Mouse (Mus musculus) forebrain, embryonic 16.5 days (tissue): ENCODE measurements around the gene Ap2b1. TPM values are rescaled to one million over a fixed set of nuclear protein-coding genes. Genes with fewer than 3 reads are reported as not detected.
"Not testable (repeated sequence)": the region's sequence is repeated elsewhere in the genome, so short reads cannot be mapped to it uniquely, and the experiment has no call there.

Source experiments
- ATAC-seq: fragments of 200-750 bp; cut with Nextera tagmentation; 2 replicates; pipeline ENCODE4 v1.8.0; 2017; ENCODE audit warnings: mild to moderate bottlenecking, moderate library complexity
- H3K27ac ChIP-seq: fragments of 300-500 bp; sonication (generic); 2 replicates; pipeline ENCODE4 v1.5.1; 2014; ENCODE audit warnings: low read length, control low read depth
- H3K27me3 ChIP-seq: fragments of 300-500 bp; sonication (generic); replicated peaks from 2 replicates; pipeline ENCODE4 v1.6.1; 2014; ENCODE audit warnings: low read length; ENCODE audit not compliant: control insufficient read depth, insufficient read depth
- H3K36me3 ChIP-seq: fragments of 300-500 bp; sonication (generic); 2 replicates; pipeline ENCODE4 v1.6.1; 2014; ENCODE audit not compliant: control insufficient read depth, insufficient read depth
- H3K4me1 ChIP-seq: fragments of 300-500 bp; sonication (generic); replicated peaks from 2 replicates; pipeline ENCODE4 v1.6.1; 2014; ENCODE audit warnings: low read length; ENCODE audit not compliant: control insufficient read depth, insufficient read depth
- H3K4me2 ChIP-seq: fragments of 300-500 bp; sonication (generic); 2 replicates; pipeline ENCODE4 v1.6.1; 2014; ENCODE audit warnings: mild to moderate bottlenecking, low read length, control low read depth
- H3K4me3 ChIP-seq: fragments of 300-500 bp; sonication (generic); replicated peaks from 2 replicates; pipeline ENCODE4 v1.5.1; 2014; ENCODE audit warnings: mild to moderate bottlenecking, low read length, control low read depth
- H3K9ac ChIP-seq: fragments of 300-500 bp; sonication (generic); replicated peaks from 2 replicates; pipeline ENCODE4 v1.6.1; 2014; ENCODE audit warnings: low read depth, low read length, control low read depth
- H3K9me3 ChIP-seq: fragments of 300-500 bp; sonication (generic); 2 replicates; pipeline ENCODE4 v1.6.1; 2016; ENCODE audit warnings: low read length; ENCODE audit not compliant: control insufficient read depth
- WGBS: fragments of 180-500 bp; shearing (Covaris S2); extraction: QIAGEN DNeasy Blood & Tissue Kit; methylation state at CpG from one replicate; pipeline ENCODE4 v1.1.7; 2014; 5-methylcytosine and 5-hydroxymethylcytosine counted together
- polyA plus RNA-seq: library from polyadenylated mRNA; unstranded; fragments of >200 nt; fragmentation: Nextera tagmentation; extraction: Ambion mirVana; gene quantifications from 2 replicates; pipeline ENCODE4 v1.2.1, GENCODE M21; 2015

Gene Ap2b1
- polyA plus RNA-seq: 122 and 125 TPM in 2 replicates

DNA sequence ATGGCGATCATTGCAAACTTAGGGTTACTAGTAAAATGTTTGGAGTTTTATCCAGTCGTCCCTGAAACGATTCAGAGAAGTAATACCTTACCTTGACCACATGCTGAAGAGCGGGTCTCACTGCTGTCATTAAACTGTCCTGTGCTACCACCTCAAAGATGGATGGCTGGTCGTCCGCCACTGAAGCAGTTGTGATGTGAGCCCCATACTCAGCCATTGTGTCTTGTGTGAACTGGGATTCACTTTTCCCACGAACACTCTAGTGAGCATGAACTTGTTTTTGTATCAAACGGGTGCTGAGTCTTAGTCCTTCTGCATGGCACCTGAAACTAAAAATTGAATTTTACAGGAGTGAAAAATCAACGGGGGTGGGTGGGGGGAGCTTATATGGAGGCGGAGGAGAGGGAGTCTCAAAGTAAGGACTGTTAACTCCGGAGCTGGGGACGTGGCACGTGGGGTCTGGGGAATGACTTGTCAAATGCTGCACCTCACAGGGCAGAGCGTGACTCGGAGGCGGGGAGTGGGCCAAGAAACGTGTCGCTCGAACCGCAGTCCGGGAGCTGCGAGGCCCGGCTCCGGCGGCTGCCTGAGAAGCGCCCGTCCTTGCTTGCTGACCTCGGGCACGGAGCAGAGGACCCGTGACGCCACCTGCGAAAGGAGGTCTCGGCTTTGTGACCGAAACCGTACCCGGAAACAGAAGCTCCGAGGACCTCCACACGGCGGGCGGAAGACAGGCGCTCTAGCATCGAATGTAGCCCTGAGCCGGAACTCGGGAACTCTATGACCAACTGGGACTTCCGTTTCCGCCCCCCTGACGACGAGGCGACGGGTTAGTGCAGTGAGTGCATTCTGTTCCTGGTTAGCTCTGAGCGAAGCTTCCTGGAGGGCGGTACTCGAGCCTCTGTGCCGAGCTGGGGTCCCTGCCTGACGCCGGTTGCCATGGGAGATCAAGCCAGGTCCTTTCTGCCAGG, at the start of gene Ap2b1:
Ap2b1 (plus strand) TSS at position 800 of the 971 bp plus-strand sequence.
- peak within 1 kb of the TSS; percentile 79 for H3K4me3 ChIP-seq
- H3K27me3 ChIP-seq: no peaks in the 10 kb centered on the region
- peak; percentile 95 for ATAC-seq
- peaks cover 8% of the 10 kb centered on the region; the same call in 1 of the 2 replicates for H3K36me3 ChIP-seq
- H3K27ac ChIP-seq: peak within 1 kb of the TSS; percentile 92
- H3K9me3 ChIP-seq: no peaks in the 10 kb centered on the region
- H3K4me2 ChIP-seq: peak within 1 kb of the TSS; percentile 87
- peaks cover 28% of the 10 kb centered on the region for H3K4me1 ChIP-seq
- WGBS: 3% methylated on average over 54 of the region's 56 CpGs
- H3K9ac ChIP-seq: peak within 1 kb of the TSS; percentile 90

DNA sequence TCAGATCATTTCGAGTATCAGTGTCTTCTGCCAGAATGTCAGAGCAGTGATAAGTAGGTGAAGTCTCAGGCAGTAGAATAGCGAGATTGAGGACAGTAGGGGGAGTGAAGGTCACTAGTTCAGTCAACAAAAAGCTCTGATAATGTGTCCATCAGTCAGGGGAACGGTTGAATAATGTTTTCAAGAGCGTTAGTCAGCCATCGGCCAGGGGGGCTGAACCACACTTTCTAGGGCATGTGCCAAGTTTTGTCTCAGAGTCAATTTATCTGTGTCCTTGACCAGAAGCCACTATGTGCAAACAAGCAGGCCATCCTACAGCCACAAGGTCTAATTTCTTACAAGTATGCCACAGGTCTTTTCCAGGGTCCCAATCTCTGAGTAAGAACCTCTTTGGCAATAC, 41.6 kb upstream of the Ap2b1 start:
- not testable (repeated sequence) for H3K27ac ChIP-seq, H3K27me3 ChIP-seq, H3K9ac ChIP-seq, H3K4me3 ChIP-seq, ATAC-seq, H3K4me2 ChIP-seq, H3K9me3 ChIP-seq, H3K4me1 ChIP-seq, H3K36me3 ChIP-seq
- WGBS: 59% methylated on average over 5 of the region's 5 CpGs

DNA sequence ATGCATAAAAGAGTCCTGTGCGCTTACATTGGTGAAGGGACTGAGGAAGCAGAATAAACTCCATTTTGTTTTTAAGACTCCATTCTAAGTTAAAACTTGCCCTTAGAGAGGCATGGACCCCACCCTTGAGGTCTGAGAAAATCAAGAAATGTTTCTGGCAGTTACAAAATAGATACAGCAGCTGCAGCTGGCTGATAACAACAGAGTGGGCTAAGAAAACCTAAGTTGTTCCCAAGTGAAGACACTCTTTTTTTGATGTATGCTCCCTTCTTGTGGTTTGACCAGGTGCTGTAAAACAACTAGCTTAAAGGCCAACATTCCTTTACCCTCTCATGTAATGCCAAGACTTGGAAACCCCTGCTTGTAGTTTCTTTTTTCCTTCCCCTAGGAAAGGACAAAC, 36.2 kb upstream of the Ap2b1 start:
- Histone ChIP-seq H3K9me3 (no peaks in the 10 kb centered on the region), H3K4me2 (no peak overlapping the region), H3K27me3 (no peaks in the 10 kb centered on the region), H3K9ac (no peak overlapping the region), H3K27ac (no peak overlapping the region), H3K4me1 (no peaks in the 10 kb centered on the region), H3K4me3 (no peak overlapping the region), H3K36me3 (no peaks in the 10 kb centered on the region)
- ATAC-seq: no peak
- WGBS: 90% methylated on average over 1 of the region's 1 CpGs

DNA sequence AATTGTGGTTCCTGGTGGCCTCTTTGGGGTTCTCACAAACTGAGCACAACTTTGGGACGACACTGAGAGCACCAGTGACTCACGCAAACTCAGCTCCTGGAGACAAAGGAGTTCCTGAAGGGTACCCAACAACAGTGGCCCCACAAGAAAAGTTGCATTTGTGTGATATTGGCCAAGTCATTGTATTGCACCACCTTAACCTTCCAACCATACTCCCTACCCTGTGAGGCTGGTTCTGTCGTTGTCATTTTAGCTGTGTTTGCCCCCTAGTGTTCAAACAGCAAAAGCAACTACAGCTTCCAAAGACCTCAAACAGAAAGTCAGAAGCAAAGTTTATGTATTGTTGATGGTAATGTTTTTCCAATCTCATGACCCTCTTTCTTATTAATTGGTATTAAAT, 35.7 kb upstream of the Ap2b1 start:
- Histone ChIP-seq H3K9me3 (no peaks in the 10 kb centered on the region), H3K4me1 (no peaks in the 10 kb centered on the region), H3K4me2 (no peak overlapping the region), H3K36me3 (no peaks in the 10 kb centered on the region), H3K27ac (no peak overlapping the region), H3K4me3 (no peak overlapping the region), H3K9ac (no peak overlapping the region), H3K27me3 (no peaks in the 10 kb centered on the region)
- WGBS: 58% methylated on average over 3 of the region's 3 CpGs
- no peak for ATAC-seq

DNA sequence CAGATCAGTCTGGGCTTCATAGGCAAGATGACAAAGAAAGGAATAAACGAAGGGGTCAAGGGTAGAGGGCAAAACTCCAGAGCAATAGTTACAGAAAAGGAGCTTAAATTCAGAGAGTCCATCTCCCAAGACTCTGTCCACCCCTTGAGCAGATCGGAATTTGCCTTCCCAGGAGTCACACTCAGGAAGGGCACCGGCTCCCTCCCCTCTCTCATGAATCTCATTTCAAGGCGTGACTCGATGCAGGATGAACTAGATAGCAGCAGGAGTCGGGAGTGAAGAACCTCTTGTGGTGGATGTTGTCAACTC, 28.0 kb upstream of the Ap2b1 start:
- peaks cover 6% of the 10 kb centered on the region; the same call in 1 of the 2 replicates for H3K4me1 ChIP-seq
- peak overlapping the region; percentile 85 for H3K9ac ChIP-seq
- H3K27ac ChIP-seq: peak overlapping the region; percentile 86
- no peaks in the 10 kb centered on the region for H3K9me3 ChIP-seq
- WGBS: under 1% methylated on average over 6 of the region's 6 CpGs
- peak; percentile 59 for ATAC-seq
- peak overlapping the region; percentile 76 for H3K4me2 ChIP-seq
- no peaks in the 10 kb centered on the region for H3K36me3 ChIP-seq
- no peaks in the 10 kb centered on the region for H3K27me3 ChIP-seq
- H3K4me3 ChIP-seq: peak overlapping the region; percentile 69

DNA sequence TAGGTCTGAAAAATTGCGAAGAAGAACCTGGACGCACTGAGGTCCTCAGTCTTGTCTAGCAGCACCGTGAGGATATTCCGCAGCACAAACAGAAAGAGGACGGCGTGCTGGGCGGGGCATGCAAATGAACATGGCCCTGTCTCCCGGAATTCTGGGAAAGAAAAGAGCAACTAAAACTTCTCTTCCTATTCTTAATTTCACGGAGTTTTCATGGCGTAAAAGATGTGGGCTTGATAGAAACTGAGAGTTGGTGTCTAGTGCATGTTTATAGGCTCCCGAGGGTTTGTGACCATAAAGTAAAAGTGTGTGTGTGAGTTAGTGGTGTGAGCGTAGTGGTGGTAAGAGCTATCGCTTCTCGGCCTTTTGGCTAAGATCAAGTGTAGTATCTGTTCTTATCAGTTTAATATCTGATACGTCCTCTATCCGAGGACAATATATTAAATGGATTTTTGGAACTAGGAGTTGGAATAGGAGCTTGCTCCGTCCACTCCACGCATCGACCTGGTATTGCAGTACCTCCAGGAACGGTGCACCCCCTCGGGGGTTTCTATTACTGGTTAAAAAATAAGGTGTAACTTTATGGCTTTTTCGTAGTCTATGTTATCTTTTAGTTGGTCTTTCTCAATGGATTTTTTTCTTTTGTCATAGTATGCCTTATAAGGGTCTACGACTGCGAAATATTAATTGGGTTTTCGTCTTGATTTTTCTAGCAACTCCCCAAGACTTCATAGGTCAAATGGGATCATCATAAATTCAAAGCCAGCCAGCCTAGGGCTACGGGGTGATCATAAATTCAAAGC, 27.5 kb upstream of the Ap2b1 start:
- Histone ChIP-seq H3K9ac (peak overlapping the region; percentile 85), H3K36me3 (no peaks in the 10 kb centered on the region), H3K4me2 (peak overlapping the region; percentile 76), H3K4me1 (peaks cover 6% of the 10 kb centered on the region; the same call in 1 of the 2 replicates), H3K4me3 (peak overlapping the region; percentile 69), H3K9me3 (no peaks in the 10 kb centered on the region), H3K27ac (peak overlapping the region; percentile 86), H3K27me3 (no peaks in the 10 kb centered on the region)
- under 1% methylated on average over 26 of the region's 26 CpGs for WGBS
- peak; percentile 91 for ATAC-seq

DNA sequence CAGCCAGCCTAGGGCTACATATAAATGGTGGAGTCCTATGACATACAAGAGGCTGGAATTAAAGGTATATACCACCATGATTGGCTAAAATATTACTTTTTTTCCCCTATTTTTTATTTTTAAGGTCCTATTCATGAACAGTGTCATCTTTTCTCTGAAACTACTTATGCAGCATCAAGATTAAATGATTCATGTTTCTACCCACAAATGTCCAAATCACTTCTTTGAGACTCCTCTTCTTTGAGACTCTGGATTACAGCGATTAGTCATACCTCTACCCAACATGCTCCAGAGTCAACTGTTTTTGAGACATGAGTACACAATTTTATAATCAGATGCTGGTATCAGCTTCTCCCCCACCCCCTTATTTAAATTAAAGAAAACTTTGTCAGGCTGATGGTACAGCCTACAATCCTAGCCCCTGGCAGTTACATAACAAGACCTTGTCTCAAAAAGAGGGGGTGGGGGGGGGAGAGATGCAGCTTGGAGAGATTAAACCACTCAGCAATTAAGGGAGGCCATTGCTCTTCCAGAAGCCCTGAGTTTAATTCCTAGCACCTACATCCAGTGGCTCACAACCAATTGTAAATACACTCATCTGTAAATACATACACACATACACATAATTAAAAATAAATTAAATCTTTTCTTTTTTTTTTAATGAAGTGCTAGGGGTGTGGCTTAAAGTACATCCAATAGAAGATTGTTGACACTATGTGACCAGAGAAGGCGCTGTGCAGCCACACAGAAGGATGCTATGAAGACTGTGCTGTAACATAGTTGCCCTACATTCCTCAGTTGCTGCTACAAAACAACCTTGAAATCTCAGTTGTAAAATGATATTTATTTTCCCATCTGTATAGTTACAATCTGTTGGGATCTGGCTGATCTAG, 26.6 kb upstream of the Ap2b1 start:
- Histone ChIP-seq H3K4me2 (peak overlapping the region; percentile 76), H3K27me3 (no peaks in the 10 kb centered on the region), H3K4me3 (no peak overlapping the region), H3K4me1 (peaks cover 6% of the 10 kb centered on the region; the same call in 1 of the 2 replicates), H3K9ac (no peak overlapping the region), H3K27ac (peak overlapping the region; percentile 69), H3K9me3 (no peaks in the 10 kb centered on the region), H3K36me3 (no peaks in the 10 kb centered on the region)
- 22% methylated on average over 2 of the region's 2 CpGs for WGBS
- no peak for ATAC-seq

DNA sequence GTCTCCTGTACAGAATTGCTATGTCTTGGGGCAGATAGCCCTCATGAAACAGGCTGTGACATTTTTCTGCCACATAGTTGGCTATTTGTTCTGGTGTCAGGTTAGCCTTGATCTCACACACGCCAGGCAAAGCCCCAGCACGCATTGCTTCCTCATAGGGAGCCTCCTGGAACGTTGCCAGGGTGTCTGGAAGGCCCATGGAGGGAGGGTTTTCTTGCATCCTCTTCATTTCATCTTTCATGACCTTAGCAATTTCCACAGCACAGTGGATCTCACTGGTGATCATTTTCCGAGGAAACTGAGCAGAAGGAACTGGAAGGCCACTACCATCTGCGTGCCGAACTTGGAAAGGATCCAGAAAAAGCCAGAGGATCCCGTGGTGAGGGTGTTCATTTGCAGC, 22.6 kb upstream of the Ap2b1 start:
- Histone ChIP-seq H3K27me3 (no peaks in the 10 kb centered on the region), H3K9me3 (no peaks in the 10 kb centered on the region), H3K36me3 (no peaks in the 10 kb centered on the region), H3K4me2 (no peak overlapping the region), H3K4me1 (peaks cover 3% of the 10 kb centered on the region; the same call in 1 of the 2 replicates), H3K27ac (no peak overlapping the region), H3K4me3 (no peak overlapping the region), H3K9ac (no peak overlapping the region)
- no peak for ATAC-seq
- WGBS: 65% methylated on average over 7 of the region's 7 CpGs
